Mouse (Mus musculus): Measurements from ENCODE around the gene Sppl3.

Sppl3 gene

DNA sequence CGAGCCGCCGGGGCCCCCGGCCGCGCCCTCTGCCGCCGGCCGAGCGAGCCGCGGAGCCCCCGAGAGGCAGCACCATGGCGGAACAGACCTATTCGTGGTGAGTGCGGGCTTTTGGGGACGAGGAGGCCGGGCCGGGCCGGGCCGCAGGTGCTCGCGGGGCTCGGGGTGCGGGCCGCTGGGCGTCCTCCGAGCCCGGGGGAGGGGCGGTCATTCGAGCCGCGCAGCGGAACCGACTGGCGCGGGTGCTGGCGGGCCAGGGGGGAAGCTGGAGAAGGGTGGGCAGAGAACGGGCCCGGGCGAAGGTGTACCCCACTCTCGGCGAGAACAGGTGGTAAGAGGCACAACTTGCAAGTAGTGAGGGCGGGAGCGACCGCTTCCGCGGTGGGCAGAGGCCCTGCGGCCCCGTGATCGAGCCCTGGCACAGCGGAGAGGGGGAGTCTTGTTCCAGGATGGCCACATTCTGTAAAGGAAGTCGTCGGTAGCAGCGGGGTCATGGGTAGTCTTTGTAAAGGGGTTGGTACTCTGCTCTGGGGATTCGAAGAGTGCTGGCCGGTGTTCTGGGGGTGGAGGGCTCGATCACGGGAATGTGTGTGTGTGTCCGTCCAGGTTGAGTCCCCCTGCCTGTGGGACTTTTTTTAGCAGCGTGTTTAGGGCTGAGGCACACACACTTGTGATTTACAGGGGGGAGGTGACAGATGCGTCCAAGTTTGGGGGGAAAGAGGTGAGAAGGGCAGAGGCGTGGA is 753 bp downstream of the Sppl3 start:
- ChIA-PET CTCF (interaction anchor here in 1 of 4 experiments (0.9 to 2.3 kb wide), 2 partner anchors 33 to 487 kb away, joined by 3 to 6 read pairs; no protein-coding TSS in a partner anchor), POLR2A (interaction anchor here in 3 of 4 experiments (0.5 to 7.8 kb wide), 15 partner anchors 10 to 261 kb away, joined by 3 to 82 read pairs (median 5); partner anchors contain the start of gene Rnf10 (in 1 of the 3))

DNA sequence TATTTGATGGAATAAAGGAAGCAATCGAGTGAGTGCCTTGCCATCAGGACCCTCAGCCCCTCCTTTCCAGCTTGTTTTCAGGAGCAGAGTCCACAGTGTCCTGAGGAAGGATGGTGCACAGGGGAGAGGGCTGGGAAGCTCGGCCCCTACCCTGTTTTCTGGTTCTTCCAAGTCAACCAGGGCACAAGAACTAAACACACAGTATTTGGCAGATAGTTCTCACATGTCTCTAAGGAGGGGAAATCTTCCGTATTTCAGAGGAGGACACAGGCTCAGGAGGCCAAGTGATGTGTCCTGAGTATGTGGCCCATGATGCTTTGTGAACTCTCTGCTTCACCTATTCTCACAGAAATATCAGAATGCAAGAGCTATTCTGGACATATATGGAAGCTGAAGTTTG is 2.5 kb downstream of the Sppl3 start:
- POLR2A ChIA-PET: interaction anchor here in 3 of 4 experiments (0.8 to 7.8 kb wide), 21 partner anchors 9 to 160 kb away, joined by 3 to 82 read pairs (median 4); no protein-coding TSS in a partner anchor
- CTCF ChIA-PET: interaction anchor here in 1 of 4 experiments (1.0 to 2.3 kb wide), 2 partner anchors 18 to 34 kb away, joined by 3 to 6 read pairs; no protein-coding TSS in a partner anchor

DNA sequence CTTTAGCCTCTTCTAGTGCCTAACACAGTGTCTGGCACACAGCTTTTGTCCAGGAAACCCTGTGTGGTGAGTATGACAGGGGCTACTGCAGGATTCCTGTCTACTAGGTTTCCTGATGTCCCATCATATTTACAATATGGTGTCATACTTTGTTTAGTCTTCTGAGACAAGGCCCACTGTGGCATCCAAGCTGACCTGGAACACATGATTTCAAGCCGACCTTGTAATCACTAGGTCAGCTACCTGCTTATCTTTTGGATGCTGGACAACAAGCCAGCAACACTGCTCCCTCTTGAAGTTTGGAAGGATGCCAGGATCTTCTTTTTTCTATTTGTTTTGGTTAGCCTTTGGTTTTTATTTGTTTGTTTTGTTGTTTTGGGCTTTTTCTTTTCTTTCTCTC is 3.6 kb downstream of the Sppl3 start:
- POLR2A ChIA-PET: interaction anchor here in 2 of 4 experiments (0.7 to 7.8 kb wide), 13 partner anchors 8 to 166 kb away, joined by 3 to 82 read pairs (median 3); no protein-coding TSS in a partner anchor

DNA sequence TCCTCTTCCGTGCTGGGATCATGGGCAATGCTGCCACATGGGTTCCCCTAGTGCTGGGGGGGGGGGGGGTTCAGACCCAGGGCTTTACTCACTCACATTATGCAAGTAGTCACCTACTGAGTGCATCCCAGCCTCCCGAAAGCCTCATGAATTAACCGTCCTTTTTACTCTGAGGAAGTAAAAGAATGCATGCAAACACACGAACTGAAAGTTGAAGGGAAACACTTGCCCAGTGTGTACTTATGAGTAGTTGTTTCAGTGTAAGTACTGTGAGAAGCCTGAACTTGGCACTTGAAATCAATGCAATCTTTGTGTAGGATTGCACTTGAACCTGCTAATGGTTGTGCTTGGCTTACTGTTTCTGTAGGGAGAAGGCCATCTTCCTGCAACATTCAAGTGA is 4.2 kb downstream of the Sppl3 start:
- ChIA-PET POLR2A (interaction anchor here in 1 of 4 experiments (2.1 kb wide), 1 partner anchor 12 kb away, joined by 9 read pairs; no protein-coding TSS in a partner anchor), CTCF (no interaction called here)

More for the DNA sequence above, 3.6 kb downstream of the Sppl3 start:
- CTCF ChIA-PET: no interaction called here

DNA sequence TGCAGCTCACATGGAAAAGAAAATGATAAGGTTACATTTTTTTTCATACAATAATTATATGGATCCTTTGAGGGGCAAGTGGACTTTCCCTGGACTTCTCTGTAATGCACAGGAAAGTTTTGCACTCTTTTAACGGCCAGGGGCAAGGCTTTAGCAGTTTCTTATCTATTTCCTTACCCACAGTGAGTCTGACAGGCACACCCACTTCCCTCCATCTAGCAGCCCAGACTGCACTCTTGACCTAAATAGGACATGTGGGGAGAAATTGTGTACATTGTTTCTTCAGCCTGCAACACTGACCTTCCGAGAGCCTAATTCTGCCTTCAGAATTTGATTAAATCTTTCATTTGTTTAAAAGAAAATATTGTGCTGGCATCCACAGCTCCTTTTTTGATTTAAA is 7.3 kb downstream of the Sppl3 start:
- ChIA-PET POLR2A (interaction anchor here in 3 of 4 experiments (0.8 to 14.8 kb wide), 8 partner anchors 9 to 45 kb away, joined by 3 to 98 read pairs (median 4); partner anchors contain the start of gene Sppl3 (in 1 of the 3)), CTCF (interaction anchor here in 1 of 4 experiments (1.2 kb wide), 1 partner anchor 40 kb away, joined by 3 read pairs; no protein-coding TSS in a partner anchor)

DNA sequence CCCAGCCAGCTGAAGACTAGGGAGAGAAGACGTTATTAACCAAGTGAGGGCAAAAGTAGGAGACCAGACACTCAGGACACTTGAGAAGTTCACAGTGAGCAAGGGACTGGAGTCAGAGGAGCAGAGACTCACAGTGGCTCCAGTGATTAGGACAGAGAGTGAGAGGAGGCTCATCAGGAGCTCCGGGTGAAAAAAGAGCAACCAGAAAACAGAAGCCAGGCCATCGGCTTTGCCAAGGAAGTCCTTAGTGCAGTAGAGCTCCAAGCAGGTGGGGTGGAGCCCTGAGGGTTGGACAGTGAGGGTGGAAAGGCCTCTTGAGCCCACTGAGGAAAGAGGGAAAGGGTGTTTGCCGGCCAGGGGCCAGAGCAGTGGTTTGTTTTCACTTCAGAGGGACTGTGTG is 7.9 kb downstream of the Sppl3 start:
- CTCF ChIA-PET: interaction anchor here in 2 of 4 experiments (0.7 to 1.2 kb wide), 2 partner anchors 15 to 40 kb away, joined by 3 read pairs; no protein-coding TSS in a partner anchor
- POLR2A ChIA-PET: interaction anchor here in 3 of 4 experiments (0.7 to 14.8 kb wide), 12 partner anchors 8 to 96 kb away, joined by 3 to 98 read pairs (median 4); partner anchors contain the start of gene Sppl3 (in 1 of the 3)

DNA sequence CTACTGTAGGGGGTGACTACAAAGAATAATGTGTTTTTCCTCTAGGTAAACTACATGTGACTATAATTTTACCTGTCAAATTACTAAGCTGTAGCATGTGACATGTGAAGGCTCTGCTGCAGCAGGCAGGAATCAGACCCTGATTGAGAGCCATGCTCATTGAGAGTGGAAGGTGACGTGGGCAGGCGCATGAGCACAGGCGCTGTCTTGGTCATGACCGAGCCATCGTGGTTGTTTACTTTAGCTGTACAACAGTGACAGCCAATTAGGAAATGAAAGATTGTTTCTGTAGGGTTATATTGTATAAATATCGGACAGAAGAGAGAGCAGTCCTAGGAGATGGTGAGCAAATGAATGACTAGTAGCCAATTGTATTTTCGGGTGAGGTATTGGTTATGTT is 11.1 kb downstream of the Sppl3 start:
- POLR2A ChIA-PET: interaction anchor here (0.8 to 14.8 kb wide), 11 partner anchors 8 to 47 kb away, joined by 3 to 98 read pairs (median 5); partner anchors contain the start of gene Sppl3 (in 2 of the 4)
- CTCF ChIA-PET: no interaction called here

DNA sequence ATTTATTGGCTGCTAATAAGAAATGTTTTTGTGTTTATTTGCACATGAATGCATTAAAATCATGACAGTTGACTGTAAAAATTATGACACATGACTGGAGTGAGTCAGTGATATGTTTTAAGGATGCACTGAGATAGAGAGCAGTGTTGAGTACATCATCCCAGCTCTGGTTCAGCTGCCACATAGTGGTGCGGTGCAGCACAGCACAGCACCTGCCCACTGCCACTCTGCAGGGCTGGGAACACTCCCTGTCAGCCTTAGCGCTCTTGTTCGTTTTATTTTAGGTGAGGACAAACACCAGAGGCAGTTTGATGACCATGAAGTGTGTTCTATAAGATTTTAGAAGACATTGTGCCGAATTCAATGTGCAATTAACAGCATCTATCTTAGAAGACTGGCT is 15.2 kb downstream of the Sppl3 start:
- ChIA-PET POLR2A (interaction anchor here in 3 of 4 experiments (0.6 to 14.8 kb wide), 10 partner anchors 9 to 411 kb away, joined by 3 to 98 read pairs (median 4); partner anchors contain the start of gene Sppl3 (in 1 of the 3)), CTCF (no interaction called here)

DNA sequence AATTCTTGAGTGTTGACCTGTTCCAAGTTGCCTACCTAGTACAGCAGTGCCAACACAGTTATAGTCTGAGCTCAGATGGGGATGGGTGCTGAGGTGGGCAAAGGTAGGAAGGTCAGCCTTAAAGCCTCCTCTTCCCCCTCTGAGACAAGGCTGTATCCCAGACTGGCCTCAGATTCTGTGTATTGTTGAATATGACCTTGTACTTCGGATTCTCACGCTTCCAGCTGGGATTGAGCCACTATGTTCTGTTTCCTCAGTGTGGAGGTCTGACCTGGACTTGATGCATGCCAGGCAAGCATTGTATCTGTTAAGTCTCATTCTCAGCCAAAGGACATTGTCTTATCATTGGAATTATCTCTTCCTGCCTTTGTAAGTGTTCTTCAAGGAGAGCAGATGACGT is 16.2 kb downstream of the Sppl3 start:
- CTCF ChIA-PET: no interaction called here
- POLR2A ChIA-PET: interaction anchor here in 2 of 4 experiments (0.5 to 14.8 kb wide), 11 partner anchors 8 to 1607 kb away, joined by 3 to 98 read pairs (median 5); partner anchors contain the start of gene Sppl3 (in 1 of the 2)

DNA sequence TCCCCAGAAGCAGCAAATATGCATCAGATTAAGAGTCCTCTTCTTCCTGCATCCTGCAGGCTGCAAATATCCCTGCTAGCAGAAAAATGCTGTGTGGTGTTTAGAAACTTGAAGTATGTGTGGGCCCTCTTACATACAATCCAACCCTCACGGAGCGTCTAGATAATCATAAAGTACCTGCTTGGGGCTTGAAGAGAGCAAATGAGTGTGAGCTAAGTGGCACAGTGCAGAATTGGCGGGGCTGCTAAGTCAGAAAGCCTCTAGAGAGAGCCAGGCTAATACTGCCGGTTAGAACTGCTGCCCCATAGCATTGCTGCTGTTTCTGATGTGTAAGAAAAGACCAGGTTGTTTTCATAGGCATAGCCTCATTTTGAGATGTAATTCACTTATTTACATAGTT is 18.0 kb downstream of the Sppl3 start:
- POLR2A ChIA-PET: interaction anchor here in 2 of 4 experiments (0.6 to 14.8 kb wide), 12 partner anchors 9 to 431 kb away, joined by 3 to 98 read pairs (median 4); partner anchors contain the start of gene Sppl3 (in 1 of the 2)
- CTCF ChIA-PET: interaction anchor here in 1 of 4 experiments (0.9 kb wide), 1 partner anchor 78 kb away, joined by 3 read pairs; no protein-coding TSS in a partner anchor

DNA sequence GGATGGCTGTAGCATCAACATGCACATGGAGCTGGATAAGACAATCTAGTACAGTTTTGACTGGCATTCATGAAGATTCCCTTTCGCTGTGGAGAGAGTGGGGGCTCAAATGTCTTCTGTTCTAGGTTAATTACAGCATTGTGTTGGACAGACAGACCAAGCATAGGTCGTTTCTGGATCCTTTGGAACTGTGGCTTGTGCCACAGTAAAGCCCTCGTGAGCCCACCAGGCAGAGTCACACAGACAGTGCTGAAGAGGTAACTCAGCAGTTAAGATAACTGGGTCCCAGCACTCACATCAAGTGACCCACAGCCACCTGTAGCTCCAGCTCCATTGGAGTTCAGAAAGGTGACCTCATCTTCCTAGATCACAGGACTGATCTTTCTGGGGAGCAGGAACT is 18.6 kb downstream of the Sppl3 start:
- ChIA-PET CTCF (no interaction called here), POLR2A (interaction anchor here in 2 of 4 experiments (0.6 to 14.8 kb wide), 9 partner anchors 9 to 432 kb away, joined by 3 to 98 read pairs (median 4); partner anchors contain the start of gene Sppl3 (in 1 of the 2))

DNA sequence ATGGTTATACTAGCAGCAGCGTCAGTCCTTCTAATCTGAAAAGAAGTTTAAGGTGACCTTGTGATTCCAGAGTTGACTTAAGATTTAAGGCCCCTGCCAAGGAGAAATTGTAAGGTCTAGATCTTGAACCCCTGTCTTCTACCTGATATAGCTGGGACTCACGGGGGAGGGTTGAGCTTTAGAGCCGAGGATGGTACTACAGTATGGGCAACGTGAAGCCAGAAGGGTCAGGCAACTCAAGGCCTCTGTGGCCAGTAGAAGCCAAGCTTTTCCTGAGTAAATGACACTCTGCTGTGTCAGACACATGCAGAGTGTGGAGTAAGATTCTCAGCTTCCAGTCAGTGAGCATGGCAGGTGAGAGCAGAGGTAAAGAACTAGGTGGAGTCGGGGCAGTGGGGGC is 20.6 kb downstream of the Sppl3 start:
- ChIA-PET CTCF (interaction anchor here in 2 of 4 experiments (0.5 to 2.1 kb wide), 7 partner anchors 11 to 288 kb away, joined by 3 to 9 read pairs (median 4); no protein-coding TSS in a partner anchor), POLR2A (interaction anchor here (0.6 to 14.8 kb wide), 12 partner anchors 9 to 1220 kb away, joined by 3 to 98 read pairs (median 4); partner anchors contain the start of genes Dynll1 (in 1 of the 4), Sppl3 (in 1 of the 4) and Unc119b (in 1 of the 4))

DNA sequence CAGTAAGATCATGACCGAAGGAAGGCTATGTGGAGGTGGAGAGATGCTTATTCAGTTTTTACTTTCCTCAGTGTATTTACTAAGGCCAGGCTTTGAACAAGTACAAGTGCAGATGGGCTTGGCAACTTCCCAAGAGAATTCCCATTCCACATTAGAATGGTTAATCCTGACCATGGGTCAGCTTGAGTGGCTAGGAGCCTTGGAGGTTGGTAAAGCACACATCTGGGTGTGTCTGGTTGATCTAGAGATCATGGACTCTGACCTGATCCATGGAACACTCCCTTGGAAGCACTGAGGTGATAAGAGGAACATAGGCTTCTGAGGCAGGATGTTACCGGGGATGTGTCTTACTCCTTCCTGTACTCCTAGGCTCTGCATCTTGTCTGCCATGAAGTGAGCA is 21.7 kb downstream of the Sppl3 start:
- ChIA-PET POLR2A (interaction anchor here in 2 of 4 experiments (0.7 to 14.8 kb wide), 9 partner anchors 8 to 32 kb away, joined by 3 to 98 read pairs (median 4); partner anchors contain the start of gene Sppl3 (in 1 of the 2)), CTCF (interaction anchor here in 2 of 4 experiments (0.7 to 2.1 kb wide), 2 partner anchors 24 to 54 kb away, joined by 3 to 8 read pairs; no protein-coding TSS in a partner anchor)

DNA sequence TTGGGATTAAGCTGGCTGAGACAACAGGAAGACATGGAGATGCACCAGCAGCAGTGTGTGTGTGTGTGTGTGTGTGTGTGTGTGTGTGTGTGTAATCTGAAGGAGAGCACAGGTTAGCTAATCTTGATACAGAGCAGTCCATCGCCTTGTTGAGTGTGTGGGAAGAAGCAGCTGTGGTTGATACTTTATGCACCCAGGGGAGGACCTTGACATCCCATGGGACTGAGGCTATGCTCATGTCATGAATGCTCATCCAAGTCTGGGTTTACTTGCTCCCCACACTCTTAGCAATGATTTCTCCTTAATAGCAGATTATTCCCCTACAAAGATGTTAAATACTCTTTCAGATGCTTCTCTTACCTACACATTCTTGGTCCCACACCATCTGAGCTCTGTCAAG is 24.3 kb downstream of the Sppl3 start:
- ChIA-PET POLR2A (interaction anchor here in 3 of 4 experiments (0.6 to 1.7 kb wide), 12 partner anchors 9 to 335 kb away, joined by 3 to 6 read pairs (median 3); no protein-coding TSS in a partner anchor), CTCF (interaction anchor here in 2 of 4 experiments (0.6 to 2.3 kb wide), 4 partner anchors 21 to 175 kb away, joined by 3 to 6 read pairs (median 6); no protein-coding TSS in a partner anchor)

DNA sequence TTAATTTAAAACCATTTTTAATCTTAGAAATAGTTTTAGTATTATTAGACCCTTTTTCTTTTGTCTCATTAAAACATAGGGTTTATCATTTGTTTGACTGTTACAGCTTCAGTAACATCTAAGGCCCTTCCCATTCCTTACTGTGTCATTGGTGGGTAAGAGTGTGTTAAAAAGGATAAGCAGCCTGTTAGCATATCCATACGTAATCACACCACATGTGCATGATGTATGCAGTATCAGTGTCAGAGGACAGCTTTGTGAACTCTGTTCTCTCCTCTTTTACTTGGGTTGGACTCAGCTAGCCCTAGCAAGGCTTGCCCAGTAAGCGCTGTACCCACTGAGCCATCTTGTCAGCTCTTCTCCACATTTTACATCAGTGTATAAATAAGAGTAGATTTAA is 26.2 kb downstream of the Sppl3 start:
- ChIA-PET POLR2A (interaction anchor here in 3 of 4 experiments (0.6 to 1.6 kb wide), 9 partner anchors 8 to 159 kb away, joined by 3 to 9 read pairs (median 3); no protein-coding TSS in a partner anchor), CTCF (interaction anchor here in 1 of 4 experiments (1.2 to 2.1 kb wide), 2 partner anchors 58 to 178 kb away, joined by 3 to 5 read pairs; no protein-coding TSS in a partner anchor)

DNA sequence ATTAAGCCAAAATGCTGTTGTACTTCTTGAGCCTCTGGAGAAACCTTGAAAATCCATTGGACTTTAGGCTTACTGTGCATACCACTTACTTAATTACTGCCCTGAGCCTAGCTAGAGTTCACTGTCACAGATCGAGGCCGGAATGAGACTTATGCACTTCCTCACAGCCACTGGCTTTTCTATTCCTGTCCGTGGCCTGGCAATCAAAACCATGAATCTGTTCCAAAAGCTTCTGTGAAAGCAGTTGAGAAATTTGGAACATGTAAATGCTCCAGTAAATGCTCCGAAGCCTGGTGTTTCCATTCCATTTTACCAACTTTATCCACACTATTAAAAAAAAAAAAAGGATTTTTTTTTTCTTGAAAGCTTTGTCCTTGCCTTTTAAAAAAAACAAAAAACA is 29.8 kb downstream of the Sppl3 start:
- POLR2A ChIA-PET: interaction anchor here in 3 of 4 experiments (0.6 to 1.6 kb wide), 11 partner anchors 9 to 1451 kb away, joined by 3 to 4 read pairs (median 3); no protein-coding TSS in a partner anchor
- CTCF ChIA-PET: interaction anchor here in 2 of 4 experiments (0.6 to 1.7 kb wide), 4 partner anchors 16 to 325 kb away, joined by 3 to 7 read pairs (median 3); no protein-coding TSS in a partner anchor

DNA sequence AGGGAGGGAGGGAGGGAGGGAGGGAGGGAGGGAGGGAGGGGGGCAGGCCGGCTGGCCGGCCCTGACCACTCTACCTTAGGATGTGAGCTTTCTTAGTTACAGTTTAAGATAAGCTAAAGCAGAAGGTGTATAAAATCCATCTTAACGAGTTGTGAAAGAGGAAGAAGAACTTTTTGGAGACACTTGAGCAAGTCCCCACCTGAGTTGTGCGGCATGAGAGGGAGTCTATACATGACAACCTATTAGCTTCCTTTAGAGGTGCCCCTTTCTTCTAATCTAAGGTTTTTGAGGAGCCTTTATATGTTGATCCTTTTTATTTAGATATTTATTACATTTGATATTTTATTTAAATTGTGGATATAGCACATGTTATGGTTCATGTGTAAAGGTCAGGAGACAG is 32.7 kb downstream of the Sppl3 start:
- POLR2A ChIA-PET: interaction anchor here in 3 of 4 experiments (0.6 to 3.9 kb wide), 10 partner anchors 8 to 63 kb away, joined by 3 to 18 read pairs (median 4); no protein-coding TSS in a partner anchor
- CTCF ChIA-PET: no interaction called here

DNA sequence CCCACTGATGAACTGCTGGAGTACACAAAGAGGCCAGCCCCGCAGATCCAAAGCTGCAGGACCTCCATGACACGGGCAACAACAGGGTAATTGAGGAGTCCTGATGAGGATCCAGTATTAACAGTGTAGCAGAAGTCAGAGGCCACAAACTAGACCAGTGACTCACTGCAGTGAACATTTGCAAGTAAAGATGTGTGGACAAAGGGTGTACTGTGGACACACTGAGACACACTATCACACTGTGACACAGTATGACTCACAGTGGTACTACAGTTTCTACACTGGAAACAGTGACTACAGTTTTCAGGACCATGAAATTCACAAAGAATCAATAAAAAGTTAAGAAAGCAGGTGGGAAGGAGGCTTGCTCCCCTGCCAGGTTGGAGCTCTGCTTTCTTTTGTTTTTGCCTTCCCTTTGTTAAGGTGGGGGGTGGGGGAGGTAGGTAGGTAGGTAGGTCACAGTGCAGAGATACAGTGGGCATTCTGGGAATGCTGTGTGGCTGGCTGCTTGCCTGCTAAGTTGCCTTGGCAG is 34.3 kb downstream of the Sppl3 start:
- CTCF ChIA-PET: interaction anchor here in 2 of 4 experiments (0.6 to 0.7 kb wide), 4 partner anchors 31 to 1453 kb away, joined by 3 to 5 read pairs (median 3); no protein-coding TSS in a partner anchor
- POLR2A ChIA-PET: interaction anchor here in 2 of 4 experiments (0.6 to 3.9 kb wide), 9 partner anchors 8 to 415 kb away, joined by 3 to 18 read pairs (median 4); no protein-coding TSS in a partner anchor

All from embryonic stem cell, embryonic (primary cell).